Mouse (Mus musculus) testis, postnatal 10 days (tissue): ENCODE data around the gene Slc30a4.

Experiments used
- DNase-seq: peaks from one replicate; pipeline ENCODE4 v3.0.0; 2021; ENCODE audit warnings: low spot score

Gene Slc30a4

DNA sequence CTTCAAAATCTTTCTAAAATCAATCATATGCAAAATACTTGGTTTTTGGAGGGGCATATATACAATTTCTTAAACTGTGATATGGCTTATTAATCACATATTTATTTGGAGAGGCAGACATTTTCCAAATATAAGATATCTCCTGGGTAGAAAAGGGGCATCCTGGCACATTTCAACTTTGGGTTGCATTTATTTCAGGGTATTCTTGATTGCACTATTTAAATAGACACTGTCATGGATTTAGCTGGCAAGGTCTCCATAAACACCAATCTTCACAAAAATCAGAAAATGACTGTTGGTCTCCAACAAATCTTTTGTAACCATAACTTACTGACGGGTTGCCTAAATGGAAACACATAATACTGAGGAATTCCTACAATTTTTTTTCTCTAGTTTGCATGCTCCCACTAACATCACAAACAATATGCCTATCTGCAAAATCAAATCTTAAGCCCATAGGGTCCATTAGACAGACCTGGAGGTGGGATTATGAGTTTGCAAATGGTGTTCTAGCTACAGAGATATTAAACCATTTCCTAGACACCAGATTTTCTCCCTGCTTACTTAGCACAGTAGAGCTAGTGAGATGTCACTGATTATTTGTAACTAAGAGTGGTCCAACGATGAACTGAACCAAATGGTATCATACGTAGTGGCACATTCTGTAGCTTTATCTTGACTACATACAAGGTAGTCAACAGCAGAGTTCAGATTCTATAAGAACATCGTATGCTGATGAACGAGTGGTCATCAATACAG is 20.9 kb downstream of the Slc30a4 start:
- DNase-seq, result no peak

DNA sequence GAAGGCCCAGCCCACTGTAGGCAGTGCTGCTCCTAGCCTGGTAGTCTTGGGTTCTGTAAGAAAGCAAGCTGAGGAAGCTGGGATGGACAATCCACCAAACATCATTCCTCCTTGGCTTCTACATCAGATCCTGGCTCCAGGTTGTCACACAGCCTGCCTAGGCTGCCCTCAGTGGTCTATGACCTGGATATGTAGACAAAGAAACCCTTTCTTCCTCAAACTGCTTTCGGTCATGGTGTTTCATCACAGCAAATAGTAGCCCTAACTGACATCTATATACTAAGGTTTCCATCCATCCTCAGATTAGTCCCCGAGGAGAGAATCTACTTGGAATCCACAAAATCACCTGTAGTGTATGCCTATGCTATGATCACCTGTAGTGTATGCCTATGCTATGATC is 27.3 kb downstream of the Slc30a4 start:
- no peak for DNase-seq

GRCm38 (mm10) chr2:122672841-122673240 is 29.6 kb downstream of the Slc30a4 start:
- DNase-seq, result no peak

DNA sequence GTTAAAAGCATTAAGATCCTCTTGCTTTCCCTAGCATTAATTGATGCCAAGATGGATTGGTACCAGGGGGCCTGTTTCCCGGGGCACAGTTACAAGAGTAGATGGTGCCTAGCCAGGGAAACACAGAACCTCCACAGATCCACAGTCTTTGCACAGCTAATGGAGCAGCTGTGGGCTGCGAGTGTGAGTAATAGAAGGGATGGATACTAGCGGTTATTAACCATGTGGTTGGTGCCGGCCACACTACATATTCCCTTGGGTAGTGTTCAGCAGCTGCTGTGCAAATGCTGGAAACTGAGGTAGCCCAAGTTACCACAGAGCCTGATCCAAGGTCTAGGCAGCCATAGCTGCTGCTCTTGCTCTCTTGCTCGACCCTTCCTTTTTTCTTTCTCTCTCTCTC is 30.7 kb downstream of the Slc30a4 start:
- no peak for DNase-seq

- peak; percentile 57 for DNase-seq
These were observed 34.6 kb downstream of the Slc30a4 start for GRCm38 (mm10) chr2:122667856-122668255.

DNA sequence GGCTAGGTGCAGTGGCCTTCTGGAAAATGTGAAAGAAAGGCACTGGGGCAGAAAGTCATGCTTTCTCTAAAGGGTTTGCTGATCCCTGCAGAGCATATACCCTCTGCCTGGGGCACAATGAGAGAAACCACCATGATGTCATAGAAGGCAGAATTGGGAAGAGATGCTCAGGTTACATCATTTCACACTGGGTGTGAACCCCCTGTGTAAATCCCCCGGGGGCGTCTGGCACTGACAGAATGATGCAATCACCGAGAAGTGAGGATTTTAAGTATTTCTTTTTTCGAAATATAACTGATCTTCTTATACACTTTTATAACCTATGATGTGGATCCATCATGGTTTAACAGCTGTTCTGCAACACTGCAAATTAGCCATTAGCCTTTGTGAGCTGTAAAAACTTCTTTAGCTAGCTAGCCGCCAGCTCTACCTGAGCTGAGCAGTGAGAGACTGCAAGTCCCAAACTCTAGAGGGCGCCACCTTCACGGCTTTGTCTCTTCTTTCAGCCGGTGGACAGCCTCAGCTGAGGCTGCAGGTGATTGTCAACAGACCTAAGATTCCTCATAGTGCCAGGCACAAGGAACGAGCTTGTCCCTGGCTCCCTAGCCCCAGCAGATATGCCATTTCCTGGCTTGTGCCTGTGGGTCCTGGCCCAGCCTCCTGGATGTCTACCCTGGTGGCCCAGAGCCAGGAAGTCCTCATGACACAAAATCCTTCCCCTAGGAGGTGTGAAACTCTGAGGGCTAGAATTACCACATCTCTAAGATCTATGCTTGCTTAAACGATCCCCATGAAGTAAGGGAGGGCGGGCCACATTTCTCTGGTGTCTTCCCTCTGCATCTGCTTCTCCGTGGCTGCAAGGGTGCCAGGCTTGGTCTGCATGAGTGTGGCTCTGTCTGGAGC is 36.2 kb downstream of the Slc30a4 start:
- peak; percentile 61 for DNase-seq

- no peak for DNase-seq
These were observed 37.0 kb downstream of the Slc30a4 start for GRCm38 (mm10) chr2:122665253-122665972.

DNA sequence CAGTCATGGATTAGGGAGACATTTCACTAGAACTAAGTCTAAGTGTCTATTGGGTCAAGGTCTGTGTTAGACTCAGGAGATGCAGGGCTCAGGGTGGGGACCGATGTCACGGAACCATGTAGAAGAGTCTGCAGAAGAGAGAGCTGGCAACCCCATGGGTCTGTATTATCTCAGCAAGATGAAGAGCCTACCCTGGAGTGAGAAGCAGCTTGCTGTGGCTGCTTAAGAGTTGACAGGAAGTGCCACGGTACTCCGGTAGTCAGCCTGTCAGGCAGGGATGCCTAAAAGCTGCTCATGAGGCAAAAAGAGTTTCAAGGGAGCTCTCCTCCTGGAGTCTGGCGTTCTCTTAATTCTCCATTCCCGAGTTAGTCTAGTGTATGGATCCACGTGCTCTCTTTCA is 42.6 kb downstream of the Slc30a4 start:
- DNase-seq, result no peak

GRCm38 (mm10) chr2:122657707-122658524 is 44.5 kb downstream of the Slc30a4 start:
- DNase-seq, result no peak

GRCm38 (mm10) chr2:122656767-122657166 is 45.7 kb downstream of the Slc30a4 start:
- no peak for DNase-seq

DNA sequence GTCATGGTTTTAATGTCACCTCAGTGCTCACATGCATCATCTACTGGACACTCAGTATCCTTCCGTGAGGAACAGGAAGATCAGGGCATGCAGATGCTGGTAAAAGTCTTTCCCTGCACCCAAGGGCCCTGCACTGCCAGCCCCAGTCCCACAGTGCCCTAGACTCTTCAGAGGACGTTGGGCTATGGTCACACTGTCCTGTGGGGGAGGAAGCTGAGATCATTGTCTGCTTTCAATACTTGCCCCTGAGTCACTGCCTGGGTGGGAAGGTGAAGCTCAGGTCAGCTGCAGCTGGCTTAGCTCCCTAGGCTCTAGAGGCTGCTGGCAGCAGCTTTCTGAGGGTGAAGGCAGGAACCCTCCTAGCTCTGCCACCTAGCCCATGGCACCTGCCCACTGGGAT is 46.4 kb downstream of the Slc30a4 start:
- DNase-seq, result no peak

- DNase-seq, result no peak
These were observed 50.1 kb downstream of the Slc30a4 start for GRCm38 (mm10) chr2:122652096-122653084.

DNA sequence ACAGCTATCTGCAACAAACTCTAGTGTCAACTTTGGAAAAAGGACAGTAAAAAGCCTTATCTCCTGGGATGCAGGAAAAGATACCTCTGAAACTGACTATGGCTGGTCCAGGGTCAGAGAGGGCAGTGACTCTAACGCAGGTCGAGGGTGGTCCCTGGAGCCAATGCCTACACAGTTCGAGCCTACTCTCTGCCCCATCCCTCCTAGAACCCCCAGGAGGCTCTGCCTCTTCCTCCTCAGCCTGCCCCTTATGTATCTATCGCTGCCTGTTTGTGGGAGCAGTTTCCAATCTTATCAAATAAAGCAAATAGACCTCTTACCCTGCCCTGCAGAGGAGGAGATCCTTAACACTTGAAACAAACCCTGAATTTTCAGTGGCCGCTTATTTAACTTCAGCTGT is 63.8 kb downstream of the Slc30a4 start:
- no peak for DNase-seq

DNA sequence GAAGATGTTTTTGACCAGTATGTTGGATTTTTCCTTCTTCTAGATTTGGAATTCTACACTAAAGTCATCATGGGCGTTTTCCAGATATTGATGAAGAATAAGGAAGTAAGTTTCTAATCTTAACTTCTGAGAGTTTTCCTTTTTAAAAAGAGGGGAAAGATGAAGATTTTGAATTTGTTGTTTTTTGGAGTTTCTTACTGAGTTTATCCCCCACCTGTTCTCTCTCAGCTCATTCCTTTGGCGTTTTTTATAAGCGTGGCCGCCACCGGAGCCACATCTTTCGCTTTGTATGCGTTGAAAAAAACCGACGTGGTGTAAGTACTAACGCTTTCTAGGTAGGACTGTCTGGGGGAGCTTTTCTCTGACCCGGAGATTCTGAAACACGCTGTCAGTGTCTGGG is 64.4 kb downstream of the Slc30a4 start:
- DNase-seq, result no peak

GRCm38 (mm10) chr2:122637526-122637997 is 64.9 kb downstream of the Slc30a4 start:
- peak; percentile 95 for DNase-seq

DNA sequence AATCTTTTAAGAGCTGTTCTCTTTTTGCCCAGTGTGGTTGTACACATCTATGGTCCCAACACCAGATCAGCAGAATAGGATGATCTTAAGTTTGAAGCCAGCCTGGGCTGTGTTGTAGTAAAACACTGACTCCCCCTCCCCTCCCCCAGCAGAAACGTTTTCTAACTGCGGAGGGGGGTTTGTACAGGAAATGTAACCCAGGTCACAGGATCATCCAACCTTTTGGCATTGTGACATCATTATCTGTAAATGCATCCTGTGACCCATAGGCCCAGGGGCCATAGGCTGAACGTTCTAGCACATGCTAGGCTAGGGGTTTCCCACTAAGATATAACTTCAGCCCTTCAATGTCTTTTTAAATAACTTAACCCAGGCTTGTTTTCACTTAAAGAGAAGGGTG is 65.8 kb downstream of the Slc30a4 start, which contains the start of gene AA467197:
Gene AA467197 (plus strand): TSS at position 301 of the 400 bp plus-strand sequence.
- DNase-seq, result no peak
